Mouse (Mus musculus): ENCODE results near the gene Nans. TPM values are rescaled to one million over a fixed set of nuclear protein-coding genes. Genes with fewer than 3 reads are reported as not detected.

Nans gene
- total RNA-seq (2012; rRNA removed): 56.4 and 75.4 TPM in 2 replicates

GRCm38 (mm10) chr4:46489028-46489925 lies at the start of gene Nans:
Gene Nans (plus strand): TSS chr4:46489248.
- H3K4me1 ChIP-seq (ENCODE audit: control insufficient read depth in 2 of 2, insufficient read depth in 2 of 2, low read length in 2 of 2, poor library complexity in 1 of 2): peaks cover 2 to 12% of the 10 kb centered on the region in 2 experiments; a peak in 2 of 4 replicates
- peak; percentile 95 for DNase-seq (ENCODE audit: low read depth, low spot score)
- H3K9me3 ChIP-seq (ENCODE audit: control insufficient read depth, insufficient read depth, low read depth, low read length): no peaks in the 10 kb centered on the region
- peak within 1 kb of the TSS; percentile 85 to 89 for H3K4me3 ChIP-seq (ENCODE audit: insufficient read depth in 1 of 2, low read depth in 1 of 2, low read length in 2 of 2, poor library complexity in 1 of 2, severe bottlenecking in 1 of 2)
- H3K9ac ChIP-seq (ENCODE audit: insufficient read depth, low read depth, low read length, poor library complexity, severe bottlenecking): peak within 1 kb of the TSS; percentile 84
- H3K36me3 ChIP-seq (ENCODE audit: control insufficient read depth, insufficient read depth, low read length, poor library complexity, severe bottlenecking): peaks cover 14% of the 10 kb centered on the region
- in situ Hi-C loops (cut with MboI; ENCODE audit: low sequenced_read_pairs in 2 of 2, unreplicated experiment in 2 of 2): no loop called here
- H3K27ac ChIP-seq (ENCODE audit: insufficient read depth, low read depth, low read length, poor library complexity, severe bottlenecking): no peak within 1 kb of the TSS
- TF ChIP-seq HCFC1 (IDR thresholded peaks at IDR 0.05; ENCODE audit: borderline replicate concordance, insufficient read depth, low read length) (no peak; the same call in 1 of the 2 replicates), ZC3H11A (IDR thresholded peaks at IDR 0.05; ENCODE audit: borderline replicate concordance, low read depth, low read length) (no peak), MAFK (IDR thresholded peaks at IDR 0.05; ENCODE audit: insufficient read depth, low read depth, low read length) (no peak), CHD2 (IDR thresholded peaks at IDR 0.05; ENCODE audit: low read depth, low read length) (no peak), ZNF384 (IDR thresholded peaks at IDR 0.05; ENCODE audit: low read depth, low read length) (no peak)

- H3K9ac ChIP-seq (ENCODE audit: insufficient read depth, low read depth, low read length, poor library complexity, severe bottlenecking): no peak overlapping the region
- DNase-seq (ENCODE audit: low read depth, low spot score): no peak
- in situ Hi-C loops (cut with MboI; ENCODE audit: low sequenced_read_pairs in 2 of 2, unreplicated experiment in 2 of 2): no loop called here
- no peaks in the 10 kb centered on the region for H3K36me3 ChIP-seq (ENCODE audit: control insufficient read depth, insufficient read depth, low read length, poor library complexity, severe bottlenecking)
- no peaks in the 10 kb centered on the region for H3K4me1 ChIP-seq (ENCODE audit: control insufficient read depth in 2 of 2, insufficient read depth in 2 of 2, low read length in 2 of 2, poor library complexity in 1 of 2)
- TF ChIP-seq ZC3H11A (IDR thresholded peaks at IDR 0.05; ENCODE audit: borderline replicate concordance, low read depth, low read length) (no peak), MAFK (IDR thresholded peaks at IDR 0.05; ENCODE audit: insufficient read depth, low read depth, low read length) (no peak), HCFC1 (IDR thresholded peaks at IDR 0.05; ENCODE audit: borderline replicate concordance, insufficient read depth, low read length) (no peak), CHD2 (IDR thresholded peaks at IDR 0.05; ENCODE audit: low read depth, low read length) (no peak), ZNF384 (IDR thresholded peaks at IDR 0.05; ENCODE audit: low read depth, low read length) (no peak)
- no peak overlapping the region for H3K27ac ChIP-seq (ENCODE audit: insufficient read depth, low read depth, low read length, poor library complexity, severe bottlenecking)
- H3K9me3 ChIP-seq (ENCODE audit: control insufficient read depth, insufficient read depth, low read depth, low read length): no peaks in the 10 kb centered on the region
- H3K4me3 ChIP-seq (ENCODE audit: insufficient read depth in 1 of 2, low read depth in 1 of 2, low read length in 2 of 2, poor library complexity in 1 of 2, severe bottlenecking in 1 of 2): no peak overlapping the region
Measured at GRCm38 (mm10) chr4:46442501-46442900, 46.5 kb upstream of the Nans start.

DNA sequence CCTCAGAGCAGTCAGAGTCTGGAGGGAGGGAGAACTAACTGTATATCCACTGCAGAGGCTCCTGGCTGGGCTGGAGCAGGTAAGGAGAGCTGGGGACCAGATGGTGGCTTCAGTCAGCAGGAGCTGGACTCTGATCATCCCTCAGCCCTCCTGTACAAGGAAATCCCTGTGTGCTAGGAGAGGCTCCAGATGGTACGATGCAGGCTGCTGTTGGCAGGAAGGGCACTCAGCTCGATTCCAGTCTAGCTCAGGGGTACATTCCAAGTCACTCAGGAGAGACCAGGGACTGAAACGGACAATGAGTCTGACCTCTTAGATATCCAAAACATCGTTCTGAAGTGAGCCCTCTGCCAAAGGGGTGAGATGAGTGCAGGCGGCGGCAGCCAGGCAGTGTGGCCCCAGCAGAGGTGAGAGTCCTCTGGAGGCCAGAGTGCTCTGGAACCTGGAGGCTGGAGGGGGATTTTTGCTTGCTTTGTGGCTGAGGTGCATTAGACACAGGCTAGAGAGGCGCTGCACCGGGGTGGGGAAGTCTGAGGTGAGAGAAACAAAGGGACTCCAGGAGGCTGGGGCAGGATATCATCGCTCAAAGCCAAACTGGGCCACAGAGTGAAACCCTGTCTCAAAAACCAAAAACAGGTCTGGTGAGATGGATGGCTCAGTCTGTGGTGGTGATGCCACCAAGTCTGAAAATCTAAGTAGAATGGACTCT lies 43.7 kb upstream of the Nans start:
- Histone ChIP-seq H3K9ac (ENCODE audit: insufficient read depth, low read depth, low read length, poor library complexity, severe bottlenecking) (peak overlapping the region; percentile 60), H3K4me1 (ENCODE audit: control insufficient read depth in 2 of 2, insufficient read depth in 2 of 2, low read length in 2 of 2, poor library complexity in 1 of 2) (peaks cover 2 to 6% of the 10 kb centered on the region in 2 experiments; a peak in 3 of 4 replicates), H3K36me3 (ENCODE audit: control insufficient read depth, insufficient read depth, low read length, poor library complexity, severe bottlenecking) (no peaks in the 10 kb centered on the region), H3K9me3 (ENCODE audit: control insufficient read depth, insufficient read depth, low read depth, low read length) (no peaks in the 10 kb centered on the region), H3K27ac (ENCODE audit: insufficient read depth, low read depth, low read length, poor library complexity, severe bottlenecking) (no peak overlapping the region), H3K4me3 (ENCODE audit: insufficient read depth in 1 of 2, low read depth in 1 of 2, low read length in 2 of 2, poor library complexity in 1 of 2, severe bottlenecking in 1 of 2) (peak overlapping the region; percentile 45 to 58)
- TF ChIP-seq CHD2 (IDR thresholded peaks at IDR 0.05; ENCODE audit: low read depth, low read length): no peak
- no peak for TF ChIP-seq ZC3H11A (IDR thresholded peaks at IDR 0.05; ENCODE audit: borderline replicate concordance, low read depth, low read length)
- TF ChIP-seq HCFC1 (IDR thresholded peaks at IDR 0.05; ENCODE audit: borderline replicate concordance, insufficient read depth, low read length): no peak
- no peak for TF ChIP-seq ZNF384 (IDR thresholded peaks at IDR 0.05; ENCODE audit: low read depth, low read length)
- TF ChIP-seq MAFK (IDR thresholded peaks at IDR 0.05; ENCODE audit: insufficient read depth, low read depth, low read length): no peak
- DNase-seq (ENCODE audit: low read depth, low spot score): no peak
- in situ Hi-C loops (cut with MboI; ENCODE audit: low sequenced_read_pairs in 2 of 2, unreplicated experiment in 2 of 2): no loop called here

DNA sequence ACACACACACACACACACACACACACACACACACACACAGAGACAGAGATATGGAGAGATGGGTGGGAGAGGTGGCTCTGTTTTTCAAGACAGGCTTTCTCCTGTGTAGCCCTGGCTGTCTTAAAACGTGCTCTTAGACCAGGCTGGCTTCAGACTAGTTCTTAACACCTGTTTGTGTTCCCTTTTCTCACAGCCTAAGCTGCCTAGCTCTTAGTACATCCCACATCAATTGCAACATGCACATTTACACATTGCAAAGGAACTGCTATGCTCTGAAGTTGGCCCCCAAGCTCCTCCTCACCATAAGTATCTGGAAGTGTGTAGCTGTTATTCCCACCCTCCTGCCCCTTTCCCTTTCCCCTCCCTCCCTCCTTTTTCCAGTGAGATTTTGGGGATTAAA lies 41.6 kb upstream of the Nans start:
- in situ Hi-C loops (cut with MboI; ENCODE audit: low sequenced_read_pairs in 2 of 2, unreplicated experiment in 2 of 2): no loop called here
- Histone ChIP-seq H3K4me3 (ENCODE audit: insufficient read depth in 1 of 2, low read depth in 1 of 2, low read length in 2 of 2, poor library complexity in 1 of 2, severe bottlenecking in 1 of 2) (no peak overlapping the region), H3K9me3 (ENCODE audit: control insufficient read depth, insufficient read depth, low read depth, low read length) (no peaks in the 10 kb centered on the region), H3K36me3 (ENCODE audit: control insufficient read depth, insufficient read depth, low read length, poor library complexity, severe bottlenecking) (no peaks in the 10 kb centered on the region), H3K9ac (ENCODE audit: insufficient read depth, low read depth, low read length, poor library complexity, severe bottlenecking) (no peak overlapping the region), H3K4me1 (ENCODE audit: control insufficient read depth in 2 of 2, insufficient read depth in 2 of 2, low read length in 2 of 2, poor library complexity in 1 of 2) (peaks cover 2 to 6% of the 10 kb centered on the region in 2 experiments; a peak in 3 of 4 replicates), H3K27ac (ENCODE audit: insufficient read depth, low read depth, low read length, poor library complexity, severe bottlenecking) (no peak overlapping the region)
- no peak for TF ChIP-seq CHD2 (IDR thresholded peaks at IDR 0.05; ENCODE audit: low read depth, low read length)
- TF ChIP-seq ZNF384 (IDR thresholded peaks at IDR 0.05; ENCODE audit: low read depth, low read length): no peak
- TF ChIP-seq MAFK (IDR thresholded peaks at IDR 0.05; ENCODE audit: insufficient read depth, low read depth, low read length): no peak
- TF ChIP-seq HCFC1 (IDR thresholded peaks at IDR 0.05; ENCODE audit: borderline replicate concordance, insufficient read depth, low read length): no peak
- TF ChIP-seq ZC3H11A (IDR thresholded peaks at IDR 0.05; ENCODE audit: borderline replicate concordance, low read depth, low read length): no peak
- DNase-seq (ENCODE audit: low read depth, low spot score): no peak

Measured in ES-E14 (cell line).